Mouse (Mus musculus) stomach, postnatal 0 days (tissue): Measurements from ENCODE around the gene Ephb3. TPM values are rescaled to one million over a fixed set of nuclear protein-coding genes. Genes with fewer than 3 reads are reported as not detected.
"Not testable (repeated sequence)": the region's sequence is repeated elsewhere in the genome, so short reads cannot be mapped to it uniquely, and the experiment has no call there.

Experiments
- ATAC-seq: fragments of 200-750 bp; cut with Nextera tagmentation; 2 replicates; pipeline ENCODE4 v1.8.0; 2017; ENCODE audit not compliant: low FRiP score, low TSS enrichment
- DNase-seq: peaks from one replicate; pipeline ENCODE4 v3.0.0-alpha.2; 2016; ENCODE audit warnings: low spot score
- H3K27ac ChIP-seq: fragments of 300-500 bp; sonication (generic); replicated peaks from 2 replicates; pipeline ENCODE4 v1.5.1; 2014; ENCODE audit warnings: mild to moderate bottlenecking, control low read depth
- H3K27me3 ChIP-seq: fragments of 300-500 bp; sonication (generic); 2 replicates; pipeline ENCODE4 v1.6.1; 2014; ENCODE audit warnings: low read length; ENCODE audit not compliant: control insufficient read depth, insufficient read depth
- H3K36me3 ChIP-seq: fragments of 300-500 bp; sonication (generic); 2 replicates; pipeline ENCODE4 v1.6.1; 2014; ENCODE audit warnings: low read length, mixed read lengths; ENCODE audit not compliant: control insufficient read depth, insufficient read depth
- H3K4me1 ChIP-seq: fragments of 300-500 bp; sonication (generic); replicated peaks from 2 replicates; pipeline ENCODE4 v1.6.1; 2014; ENCODE audit warnings: antibody characterized with exemption; ENCODE audit not compliant: control insufficient read depth, insufficient read depth
- H3K4me2 ChIP-seq: fragments of 300-500 bp; sonication (generic); replicated peaks from 2 replicates; pipeline ENCODE4 v1.6.1; 2014; ENCODE audit warnings: low read depth, mild to moderate bottlenecking, control low read depth, moderate library complexity
- H3K4me3 ChIP-seq: fragments of 300-500 bp; sonication (generic); 2 replicates; pipeline ENCODE4 v1.5.1; 2014; ENCODE audit warnings: low read depth, low read length, control low read depth
- H3K9ac ChIP-seq: fragments of 300-500 bp; sonication (generic); 2 replicates; pipeline ENCODE4 v1.6.1; 2014; ENCODE audit warnings: mild to moderate bottlenecking, low read length, control low read depth, mixed read lengths
- H3K9me3 ChIP-seq: fragments of 300-500 bp; sonication (generic); 2 replicates; pipeline ENCODE4 v1.6.1; 2016; ENCODE audit warnings: low read length; ENCODE audit not compliant: control insufficient read depth
- CTCF ChIP-seq: IDR thresholded peaks from 2 replicates; pipeline ENCODE4 v1.5.1; 2016; ENCODE audit warnings: antibody characterized with exemption, low read depth, mild to moderate bottlenecking, moderate library complexity
- EP300 ChIP-seq: optimal IDR thresholded peaks from 2 replicates; pipeline ENCODE3; 2016; ENCODE audit warnings: antibody characterized with exemption
- WGBS: fragments of 180-500 bp; shearing (Covaris S2); extraction: QIAGEN DNeasy Blood & Tissue Kit; methylation state at CpG from one replicate; pipeline ENCODE4 v1.1.7; 2014; 5-methylcytosine and 5-hydroxymethylcytosine counted together
- polyA plus RNA-seq: library from polyadenylated mRNA; unstranded; fragments of >200 nt; fragmentation: Nextera tagmentation; extraction: Ambion mirVana; gene quantifications from 2 replicates; pipeline ENCODE4 v1.2.1, GENCODE M21; 2015

The Ephb3 gene
- 15.1 and 16.8 TPM in 2 replicates for polyA plus RNA-seq

- Histone ChIP-seq H3K4me3 (peak within 1 kb of the TSS; percentile 96), H3K4me1 (peaks cover 8% of the 10 kb centered on the region), H3K27ac (peak within 1 kb of the TSS; percentile 90), H3K27me3 (no peaks in the 10 kb centered on the region), H3K9me3 (no peaks in the 10 kb centered on the region), H3K36me3 (no peaks in the 10 kb centered on the region), H3K4me2 (peak within 1 kb of the TSS; percentile 58), H3K9ac (peak within 1 kb of the TSS; percentile 96)
- WGBS = under 1% methylated on average over 51 of the region's 51 CpGs
- ATAC-seq = peak; percentile 98
- DNase-seq = peak; percentile 99
- TF ChIP-seq EP300 (no peak), CTCF (peak; percentile 93)
These were observed at the start of gene Ephb3 for GRCm38 (mm10) chr16:21204367-21205092. Ephb3 (plus strand) TSS chr16:21204755.

GRCm38 (mm10) chr16:21156261-21156660, 48.3 kb upstream of the Ephb3 start:
- H3K27me3 ChIP-seq, ATAC-seq, H3K9ac ChIP-seq, H3K27ac ChIP-seq, DNase-seq, H3K4me1 ChIP-seq, H3K4me3 ChIP-seq, H3K36me3 ChIP-seq, H3K4me2 ChIP-seq, H3K9me3 ChIP-seq: not testable (repeated sequence)

- not testable (repeated sequence) for DNase-seq, H3K4me2 ChIP-seq, H3K9me3 ChIP-seq, H3K27ac ChIP-seq, H3K4me3 ChIP-seq, H3K27me3 ChIP-seq, H3K4me1 ChIP-seq, H3K36me3 ChIP-seq, H3K9ac ChIP-seq
- ATAC-seq = peak; percentile 43; the same call in 1 of the 2 replicates
- 63% methylated on average over 1 of the region's 1 CpGs for WGBS
These were observed 45.3 kb upstream of the Ephb3 start for GRCm38 (mm10) chr16:21159226-21159625.

- not testable (repeated sequence) for H3K36me3 ChIP-seq, DNase-seq, H3K27me3 ChIP-seq, H3K4me3 ChIP-seq, H3K4me2 ChIP-seq, H3K9ac ChIP-seq, H3K9me3 ChIP-seq, H3K27ac ChIP-seq, ATAC-seq, H3K4me1 ChIP-seq
- 87% methylated on average over 3 of the region's 3 CpGs for WGBS
These were observed 41.1 kb upstream of the Ephb3 start for GRCm38 (mm10) chr16:21163423-21163822.

GRCm38 (mm10) chr16:21165343-21166220, 39.0 kb upstream of the Ephb3 start:
- not testable (repeated sequence) for H3K4me2 ChIP-seq, H3K9ac ChIP-seq, H3K4me3 ChIP-seq, H3K4me1 ChIP-seq, H3K27ac ChIP-seq, H3K27me3 ChIP-seq, DNase-seq, H3K9me3 ChIP-seq, H3K36me3 ChIP-seq
- 25% methylated on average over 11 of the region's 19 CpGs for WGBS
- ATAC-seq = peak; percentile 72
- peak; percentile 24 for TF ChIP-seq CTCF

GRCm38 (mm10) chr16:21168730-21169129, 35.8 kb upstream of the Ephb3 start:
- no peak for TF ChIP-seq EP300
- TF ChIP-seq CTCF = no peak
- no peak for ATAC-seq
- no peaks in the 10 kb centered on the region for H3K27me3 ChIP-seq
- H3K36me3 ChIP-seq = no peaks in the 10 kb centered on the region
- no peak overlapping the region for H3K4me2 ChIP-seq
- no peak overlapping the region for H3K9ac ChIP-seq
- no peak for DNase-seq
- no peaks in the 10 kb centered on the region for H3K9me3 ChIP-seq
- no peak overlapping the region for H3K27ac ChIP-seq
- H3K4me1 ChIP-seq = no peaks in the 10 kb centered on the region
- 85% methylated on average over 13 of the region's 13 CpGs for WGBS
- no peak overlapping the region for H3K4me3 ChIP-seq
